Mouse (Mus musculus) adrenal gland, postnatal 25 days (tissue): Measurements from ENCODE around the gene Fndc11. TPM values are rescaled to one million over a fixed set of nuclear protein-coding genes. Genes with fewer than 3 reads are reported as not detected.

Experiments used
- DNase-seq: peaks from one replicate; pipeline ENCODE4 v3.0.0; 2021; ENCODE audit warnings: mixed read lengths
- total RNA-seq: library from RNA; stranded (reverse); gene quantifications from 2 replicates; pipeline ENCODE4 v1.2.3, GENCODE M21; 2021

The Fndc11 gene
- total RNA-seq, 1 experiment from 2014 or later: 0.43 TPM

- DNase-seq: no peak
Observed at GRCm38 (mm10) chr2:181218881-181219485, 830 bp upstream of the Fndc11 start.

GRCm38 (mm10) chr2:181220361-181220760, 548 bp downstream of the Fndc11 start:
- no peak for DNase-seq

- DNase-seq: no peak
Observed at GRCm38 (mm10) chr2:181224994-181225393, 5.2 kb downstream of the Fndc11 start.

- DNase-seq: no peak
Observed at GRCm38 (mm10) chr2:181227122-181227521, 7.3 kb downstream of the Fndc11 start.

GRCm38 (mm10) chr2:181228335-181228734, 8.5 kb downstream of the Fndc11 start:
- no peak for DNase-seq

GRCm38 (mm10) chr2:181231171-181231570, 11.4 kb downstream of the Fndc11 start:
- DNase-seq: no peak

GRCm38 (mm10) chr2:181233443-181233842, 13.6 kb downstream of the Fndc11 start:
- DNase-seq: no peak

GRCm38 (mm10) chr2:181234680-181235079, 14.9 kb downstream of the Fndc11 start:
- DNase-seq: no peak

- no peak for DNase-seq
Observed at GRCm38 (mm10) chr2:181235681-181236566, 16.1 kb downstream of the Fndc11 start.

- no peak for DNase-seq
Observed at GRCm38 (mm10) chr2:181237251-181238014, 17.6 kb downstream of the Fndc11 start.

GRCm38 (mm10) chr2:181238091-181238610, 18.3 kb downstream of the Fndc11 start:
- no peak for DNase-seq

- DNase-seq: no peak
Observed at GRCm38 (mm10) chr2:181238861-181239260, 19.0 kb downstream of the Fndc11 start.

GRCm38 (mm10) chr2:181239261-181239660, 19.4 kb downstream of the Fndc11 start:
- DNase-seq: no peak

- DNase-seq: no peak
Observed at GRCm38 (mm10) chr2:181240806-181241440, 21.1 kb downstream of the Fndc11 start.

- peak; percentile 57 for DNase-seq
Observed at GRCm38 (mm10) chr2:181241602-181242313, 21.9 kb downstream of the Fndc11 start, which contains the start of gene Helz2. TSS of gene Helz2 (minus strand) at chr2:181242027.

- no peak for DNase-seq
Observed at GRCm38 (mm10) chr2:181242314-181242665, 22.5 kb downstream of the Fndc11 start.

GRCm38 (mm10) chr2:181243706-181244394, 24.0 kb downstream of the Fndc11 start:
- DNase-seq: no peak

GRCm38 (mm10) chr2:181245031-181245430, 25.2 kb downstream of the Fndc11 start:
- DNase-seq: no peak

- no peak for DNase-seq
Observed at GRCm38 (mm10) chr2:181249217-181249616, 29.4 kb downstream of the Fndc11 start.

- no peak for DNase-seq
Observed at GRCm38 (mm10) chr2:181251841-181252240, 32.0 kb downstream of the Fndc11 start.

GRCm38 (mm10) chr2:181253248-181253647, 33.4 kb downstream of the Fndc11 start:
- no peak for DNase-seq
